Mouse (Mus musculus) intestine, embryonic 15.5 days (tissue): ENCODE measurements around the gene Gm10322. TPM values are rescaled to one million over a fixed set of nuclear protein-coding genes. Genes with fewer than 3 reads are reported as not detected.

Source experiments
- ATAC-seq: fragments of 200-750 bp; cut with Nextera tagmentation; 2 replicates; pipeline ENCODE4 v1.8.0; 2017; ENCODE audit warnings: moderate TSS enrichment, moderate library complexity
- H3K27ac ChIP-seq: fragments of 300-500 bp; sonication (generic); 2 replicates; pipeline ENCODE4 v1.5.1; 2015; ENCODE audit warnings: mild to moderate bottlenecking, inconsistent platforms
- H3K27me3 ChIP-seq: fragments of 300-500 bp; sonication (generic); replicated peaks from 2 replicates; pipeline ENCODE4 v1.6.1; 2015; ENCODE audit warnings: inconsistent platforms
- H3K36me3 ChIP-seq: fragments of 300-500 bp; sonication (generic); 2 replicates; pipeline ENCODE4 v1.6.1; 2015; ENCODE audit warnings: inconsistent platforms
- H3K4me1 ChIP-seq: fragments of 300-500 bp; sonication (generic); replicated peaks from 2 replicates; pipeline ENCODE4 v1.6.1; 2015; ENCODE audit warnings: inconsistent platforms
- H3K4me2 ChIP-seq: fragments of 300-500 bp; sonication (generic); replicated peaks from 2 replicates; pipeline ENCODE4 v1.6.1; 2015; ENCODE audit warnings: mild to moderate bottlenecking, inconsistent platforms
- H3K4me3 ChIP-seq: fragments of 300-500 bp; sonication (generic); replicated peaks from 2 replicates; pipeline ENCODE4 v1.5.1; 2015; ENCODE audit warnings: inconsistent platforms
- H3K9ac ChIP-seq: fragments of 300-500 bp; sonication (generic); 2 replicates; pipeline ENCODE4 v1.6.1; 2015; ENCODE audit warnings: inconsistent platforms
- H3K9me3 ChIP-seq: fragments of 300-500 bp; sonication (generic); 2 replicates; pipeline ENCODE4 v1.6.1; 2016; ENCODE audit warnings: inconsistent platforms
- WGBS: fragments of 180-500 bp; shearing (Covaris S2); methylation state at CpG from one replicate; pipeline ENCODE4 v1.1.7; 2015; 5-methylcytosine and 5-hydroxymethylcytosine counted together
- polyA plus RNA-seq: library from polyadenylated mRNA; unstranded; fragments of >200 nt; fragmentation: Nextera tagmentation; extraction: Ambion mirVana; gene quantifications from 2 replicates; pipeline ENCODE4 v1.2.1, GENCODE M21; 2015

Gm10322 gene
- polyA plus RNA-seq, 1 experiment from 2014 or later: not detected

DNA sequence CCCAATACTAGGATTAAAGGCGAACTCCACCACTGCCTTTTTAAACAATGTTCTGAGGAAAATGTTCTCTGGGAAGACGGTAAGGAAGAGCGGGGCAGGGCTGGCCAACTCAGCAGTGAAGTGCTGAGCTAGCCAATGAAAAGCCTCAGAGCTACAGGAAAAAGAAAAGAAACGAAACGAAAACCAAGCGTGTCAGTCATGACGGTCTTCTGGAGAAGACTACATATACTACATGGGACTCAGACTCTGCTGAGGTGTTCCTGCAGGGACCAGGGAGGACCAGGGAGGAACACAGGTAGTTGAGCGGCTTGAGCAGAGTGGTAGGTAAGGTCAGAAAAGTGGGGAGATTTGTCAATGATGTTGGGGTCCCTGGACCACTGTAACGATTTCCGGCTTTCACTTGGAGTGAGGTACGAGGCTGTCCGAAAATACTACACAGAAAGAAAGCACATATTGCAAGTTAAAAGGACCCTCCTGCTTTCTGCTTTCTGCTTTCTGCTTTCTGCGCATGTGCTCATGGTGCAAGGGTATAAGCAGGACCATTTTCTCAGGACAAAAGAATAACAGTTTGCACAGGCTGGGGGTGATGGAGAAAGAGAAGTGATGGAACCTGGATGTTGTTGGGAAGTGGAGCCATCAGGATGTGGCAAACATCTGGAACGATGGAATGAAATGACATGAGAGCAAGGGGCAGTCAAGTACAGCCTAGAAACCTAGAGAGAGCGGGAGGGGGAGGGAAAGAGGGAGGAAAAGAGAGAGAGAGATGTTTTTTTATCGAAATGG lies 21.1 kb downstream of the Gm10322 start:
- H3K9ac ChIP-seq: no peak overlapping the region
- no peaks in the 10 kb centered on the region for H3K36me3 ChIP-seq
- no peaks in the 10 kb centered on the region for H3K27me3 ChIP-seq
- no peak overlapping the region for H3K4me3 ChIP-seq
- H3K27ac ChIP-seq: no peak overlapping the region
- H3K9me3 ChIP-seq: no peaks in the 10 kb centered on the region
- no peak for ATAC-seq
- no peak overlapping the region for H3K4me2 ChIP-seq
- no peaks in the 10 kb centered on the region for H3K4me1 ChIP-seq
- WGBS: 65% methylated on average over 16 of the region's 16 CpGs

DNA sequence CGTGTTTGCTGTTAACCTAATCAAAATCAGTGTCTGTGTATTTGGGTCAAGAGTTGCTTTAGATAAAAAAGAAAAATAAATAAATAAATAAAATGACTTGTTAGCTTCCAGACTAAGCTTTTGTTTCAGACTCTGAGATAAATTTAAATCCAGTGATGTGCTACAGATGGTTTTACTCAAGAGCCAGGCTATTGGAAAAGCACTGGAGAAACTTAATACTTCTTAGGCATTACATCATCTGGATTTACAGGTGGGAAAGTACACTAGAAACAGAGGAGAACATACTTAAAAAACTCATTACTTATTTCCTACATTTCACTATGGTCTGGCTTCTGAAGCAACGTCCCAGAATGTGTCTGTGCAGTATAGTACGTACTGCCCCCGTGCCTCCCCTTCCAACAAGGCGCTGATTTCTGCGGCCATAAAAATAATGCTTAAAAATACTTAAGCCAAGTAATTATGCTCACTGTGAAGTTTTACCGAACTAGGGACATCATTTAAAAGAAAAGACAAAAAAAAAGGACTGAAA lies 21.8 kb downstream of the Gm10322 start:
- H3K9me3 ChIP-seq: no peaks in the 10 kb centered on the region
- WGBS: 61% methylated on average over 7 of the region's 7 CpGs
- no peak overlapping the region for H3K9ac ChIP-seq
- no peak overlapping the region for H3K4me3 ChIP-seq
- H3K27ac ChIP-seq: no peak overlapping the region
- ATAC-seq: no peak
- H3K4me2 ChIP-seq: no peak overlapping the region
- H3K36me3 ChIP-seq: no peaks in the 10 kb centered on the region
- no peaks in the 10 kb centered on the region for H3K27me3 ChIP-seq
- no peaks in the 10 kb centered on the region for H3K4me1 ChIP-seq

DNA sequence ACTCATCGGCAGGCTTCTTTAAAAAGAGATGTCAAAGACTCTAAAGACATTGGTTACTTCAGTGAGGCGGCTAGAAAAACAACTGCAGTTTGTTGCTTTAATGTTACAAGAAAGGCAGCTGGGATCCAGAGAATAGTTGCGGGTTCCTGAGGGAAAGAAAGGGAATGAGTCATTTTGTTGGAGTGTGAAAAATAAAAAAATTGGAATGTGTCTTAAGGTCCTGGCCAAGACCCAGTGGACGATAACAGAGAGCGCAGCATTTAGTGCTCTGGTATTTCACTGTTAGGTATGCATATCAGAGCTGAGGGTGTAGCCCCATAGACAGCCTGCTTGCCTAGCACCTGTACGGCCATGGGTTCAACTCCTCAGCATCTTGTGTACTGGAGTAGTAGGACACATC lies 22.7 kb downstream of the Gm10322 start:
- Histone ChIP-seq H3K27me3 (no peaks in the 10 kb centered on the region), H3K27ac (no peak overlapping the region), H3K4me1 (no peaks in the 10 kb centered on the region), H3K4me2 (no peak overlapping the region), H3K9me3 (no peaks in the 10 kb centered on the region), H3K9ac (no peak overlapping the region), H3K4me3 (no peak overlapping the region), H3K36me3 (no peaks in the 10 kb centered on the region)
- 78% methylated on average over 6 of the region's 6 CpGs for WGBS
- ATAC-seq: no peak

DNA sequence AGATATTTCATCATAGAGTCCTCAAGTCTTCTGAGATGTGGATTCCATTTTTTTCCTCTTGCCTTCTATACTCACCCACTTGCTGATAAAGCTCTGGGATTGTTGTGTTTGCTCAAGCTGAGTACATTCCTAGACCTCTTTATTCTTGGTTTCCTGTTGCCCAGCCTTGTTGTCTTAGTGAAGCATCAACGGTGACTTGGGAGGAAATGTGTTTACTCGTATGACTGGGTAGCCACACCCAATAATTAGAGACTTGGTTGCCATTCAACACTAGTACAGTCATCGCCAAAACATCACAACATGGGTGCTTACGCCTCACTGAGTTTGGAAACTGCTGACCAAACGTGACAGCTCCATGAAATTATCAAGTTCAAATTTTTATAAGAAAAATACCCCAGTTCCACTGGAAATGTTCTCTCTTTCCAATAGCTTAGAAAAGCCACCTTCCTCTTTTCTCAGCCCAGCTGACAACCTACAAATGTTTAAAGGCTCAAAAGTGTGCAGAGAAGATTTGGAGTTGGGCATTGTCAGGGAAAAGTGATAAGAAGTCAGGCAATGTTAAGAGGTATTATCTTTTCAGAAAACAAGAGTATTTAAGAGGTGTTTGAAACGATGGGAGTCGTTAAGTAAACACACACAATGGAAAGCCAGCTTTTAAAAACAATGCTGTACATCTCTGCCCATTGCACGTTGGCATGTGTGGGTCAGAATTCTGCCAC lies 27.0 kb downstream of the Gm10322 start:
- Histone ChIP-seq H3K27me3 (no peaks in the 10 kb centered on the region), H3K9ac (no peak overlapping the region), H3K9me3 (no peaks in the 10 kb centered on the region), H3K4me2 (no peak overlapping the region), H3K27ac (no peak overlapping the region), H3K4me3 (no peak overlapping the region), H3K36me3 (no peaks in the 10 kb centered on the region), H3K4me1 (no peaks in the 10 kb centered on the region)
- ATAC-seq: no peak
- WGBS: 67% methylated on average over 8 of the region's 8 CpGs

DNA sequence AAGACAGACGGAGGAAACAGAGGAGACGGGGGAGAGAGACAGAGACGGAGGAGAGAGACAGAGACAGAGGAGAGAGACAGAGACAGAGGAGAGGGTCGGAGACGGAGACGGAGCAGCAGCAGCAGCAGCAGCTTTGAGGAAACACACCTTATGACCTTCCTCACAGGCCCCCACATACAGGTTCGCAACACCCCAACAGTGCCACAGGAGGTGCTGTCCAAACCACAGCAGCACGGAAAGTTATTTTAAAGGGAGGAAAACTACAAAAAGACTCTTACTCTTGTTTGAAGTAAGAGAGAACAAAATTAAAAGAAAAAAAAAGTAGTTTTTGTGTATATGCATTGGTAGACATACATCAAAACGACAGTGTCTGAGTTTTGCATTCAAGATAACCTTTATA lies 27.8 kb downstream of the Gm10322 start:
- no peak for ATAC-seq
- no peak overlapping the region for H3K4me3 ChIP-seq
- 77% methylated on average over 9 of the region's 9 CpGs for WGBS
- no peak overlapping the region for H3K4me2 ChIP-seq
- no peaks in the 10 kb centered on the region for H3K36me3 ChIP-seq
- H3K9me3 ChIP-seq: no peaks in the 10 kb centered on the region
- H3K4me1 ChIP-seq: no peaks in the 10 kb centered on the region
- no peak overlapping the region for H3K9ac ChIP-seq
- no peaks in the 10 kb centered on the region for H3K27me3 ChIP-seq
- no peak overlapping the region for H3K27ac ChIP-seq

DNA sequence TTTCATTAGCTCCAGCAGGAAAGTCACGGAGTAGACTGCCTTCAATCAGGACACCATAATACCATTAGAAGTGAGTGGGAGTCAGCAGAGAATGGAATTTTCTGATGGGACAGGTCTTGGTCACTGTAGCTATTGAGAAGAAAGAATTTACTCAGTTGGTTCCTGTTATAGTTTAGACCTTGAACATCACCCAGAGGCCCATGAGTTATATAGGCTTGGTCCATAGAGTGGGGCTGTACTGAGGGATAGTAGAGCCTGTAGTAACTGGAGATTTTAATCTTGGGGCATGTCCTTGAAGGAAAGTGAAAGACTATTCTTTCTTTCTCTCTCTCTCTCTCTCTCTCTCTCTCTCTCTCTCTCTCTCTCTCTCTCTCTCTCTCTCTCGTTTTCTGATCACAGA lies 28.8 kb downstream of the Gm10322 start:
- Histone ChIP-seq H3K4me1 (no peaks in the 10 kb centered on the region), H3K9ac (no peak overlapping the region), H3K4me2 (no peak overlapping the region), H3K4me3 (no peak overlapping the region), H3K9me3 (no peaks in the 10 kb centered on the region), H3K36me3 (no peaks in the 10 kb centered on the region), H3K27me3 (no peaks in the 10 kb centered on the region), H3K27ac (no peak overlapping the region)
- ATAC-seq: peak; percentile 69; the same call in 1 of the 2 replicates
- WGBS: 56% methylated on average over 2 of the region's 2 CpGs

DNA sequence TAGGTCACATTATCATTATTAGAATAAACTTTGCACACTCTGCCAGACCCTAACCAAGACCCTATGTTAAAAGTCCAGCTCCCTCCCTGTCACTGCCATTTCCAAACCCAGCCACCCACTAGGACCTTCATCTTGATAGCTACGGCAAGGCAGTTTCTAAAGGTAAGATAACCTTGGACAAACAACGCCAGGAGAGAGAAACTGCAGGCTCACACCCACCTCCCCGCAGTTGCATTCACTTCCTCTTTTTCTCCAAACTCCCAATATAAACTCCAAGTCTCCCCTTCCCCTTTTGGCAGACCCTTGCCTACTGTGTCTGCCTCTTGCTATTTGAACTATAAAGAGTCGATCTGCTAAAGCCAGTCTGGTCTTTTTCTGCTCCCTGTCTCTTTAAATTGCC lies 29.3 kb downstream of the Gm10322 start:
- Histone ChIP-seq H3K4me1 (no peaks in the 10 kb centered on the region), H3K9ac (no peak overlapping the region), H3K4me2 (no peak overlapping the region), H3K36me3 (no peaks in the 10 kb centered on the region), H3K9me3 (no peaks in the 10 kb centered on the region), H3K27me3 (no peaks in the 10 kb centered on the region), H3K4me3 (no peak overlapping the region), H3K27ac (no peak overlapping the region)
- 36% methylated on average over 4 of the region's 4 CpGs for WGBS
- peak; percentile 60; the same call in 1 of the 2 replicates for ATAC-seq

DNA sequence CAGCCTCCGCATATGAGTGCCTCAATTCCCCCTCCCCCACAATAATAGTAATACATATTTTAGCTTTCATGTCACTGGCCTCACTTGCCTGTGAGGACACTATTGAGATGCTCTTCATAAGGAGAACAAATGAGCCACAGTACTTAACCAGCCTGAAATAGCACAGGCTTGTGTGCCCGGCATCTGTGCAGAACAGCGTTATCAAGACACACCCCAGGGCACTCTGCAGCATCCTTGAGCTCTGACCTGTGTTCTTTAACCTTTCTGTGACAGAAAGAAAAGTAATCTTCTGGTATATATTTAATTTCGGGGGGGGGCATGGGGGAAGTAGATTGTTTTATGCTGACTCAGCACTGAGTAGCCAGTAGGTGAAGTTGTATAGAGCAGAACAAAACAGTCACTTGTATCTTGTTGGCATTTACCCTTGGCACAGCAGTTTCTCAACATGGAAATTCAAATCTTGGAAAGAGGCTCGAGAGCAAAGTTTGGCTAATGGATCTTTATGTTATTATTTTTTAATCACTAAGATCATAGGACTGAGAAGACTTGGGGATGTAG lies 31.0 kb downstream of the Gm10322 start:
- H3K4me1 ChIP-seq: no peaks in the 10 kb centered on the region
- no peaks in the 10 kb centered on the region for H3K9me3 ChIP-seq
- 70% methylated on average over 5 of the region's 5 CpGs for WGBS
- ATAC-seq: peak; percentile 70
- H3K4me3 ChIP-seq: no peak overlapping the region
- no peak overlapping the region for H3K9ac ChIP-seq
- no peak overlapping the region for H3K4me2 ChIP-seq
- H3K27ac ChIP-seq: no peak overlapping the region
- H3K36me3 ChIP-seq: no peaks in the 10 kb centered on the region
- no peaks in the 10 kb centered on the region for H3K27me3 ChIP-seq

DNA sequence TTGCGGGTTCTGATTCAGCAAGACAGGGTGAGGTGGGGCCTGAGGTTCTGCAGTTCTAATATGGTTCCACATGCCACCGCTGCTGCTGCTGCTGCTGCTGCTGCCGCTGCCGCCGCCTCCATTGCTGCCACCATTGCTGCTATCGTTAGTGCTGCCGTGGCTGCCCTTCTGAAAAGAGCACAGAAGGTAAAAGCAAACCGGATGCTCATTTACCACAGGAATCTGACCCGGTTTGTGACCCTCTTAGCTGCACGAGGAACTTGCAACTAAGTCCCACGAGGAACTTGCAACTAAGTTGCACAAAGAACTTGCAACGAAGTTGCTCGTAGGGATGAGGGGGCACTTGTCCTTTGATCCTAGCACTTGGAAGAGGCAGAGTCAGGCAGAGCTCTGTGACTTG lies 40.9 kb downstream of the Gm10322 start:
- Histone ChIP-seq H3K27ac (no peak overlapping the region), H3K4me1 (no peaks in the 10 kb centered on the region), H3K4me2 (no peak overlapping the region), H3K9ac (no peak overlapping the region), H3K36me3 (no peaks in the 10 kb centered on the region), H3K4me3 (no peak overlapping the region), H3K9me3 (no peaks in the 10 kb centered on the region), H3K27me3 (no peaks in the 10 kb centered on the region)
- no peak for ATAC-seq
- 82% methylated on average over 13 of the region's 13 CpGs for WGBS

DNA sequence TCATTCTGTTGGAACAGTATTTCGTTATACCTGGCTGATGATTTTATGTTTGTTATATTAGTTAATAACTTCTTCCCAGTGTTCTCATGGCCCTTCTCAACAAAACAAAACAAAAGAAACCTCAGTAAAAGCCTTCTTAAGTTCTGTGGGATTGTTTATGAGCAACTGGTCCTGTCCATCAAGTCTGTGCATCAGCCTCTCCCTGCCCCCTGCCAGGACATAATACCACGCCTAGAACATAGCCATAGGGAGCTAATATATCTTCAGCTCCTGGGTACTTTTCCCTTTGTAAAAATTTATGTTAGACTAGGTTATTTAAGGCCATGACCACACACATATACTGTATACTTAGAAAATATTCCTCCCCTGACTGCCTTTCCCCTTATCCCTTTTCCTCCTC lies 48.9 kb downstream of the Gm10322 start:
- ATAC-seq: no peak
- H3K27ac ChIP-seq: no peak overlapping the region
- H3K9me3 ChIP-seq: no peaks in the 10 kb centered on the region
- no peak overlapping the region for H3K4me2 ChIP-seq
- no peak overlapping the region for H3K4me3 ChIP-seq
- no peaks in the 10 kb centered on the region for H3K27me3 ChIP-seq
- H3K9ac ChIP-seq: no peak overlapping the region
- no peaks in the 10 kb centered on the region for H3K36me3 ChIP-seq
- peaks cover 3% of the 10 kb centered on the region; the same call in 1 of the 2 replicates for H3K4me1 ChIP-seq
- 74% methylated on average over 2 of the region's 2 CpGs for WGBS

DNA sequence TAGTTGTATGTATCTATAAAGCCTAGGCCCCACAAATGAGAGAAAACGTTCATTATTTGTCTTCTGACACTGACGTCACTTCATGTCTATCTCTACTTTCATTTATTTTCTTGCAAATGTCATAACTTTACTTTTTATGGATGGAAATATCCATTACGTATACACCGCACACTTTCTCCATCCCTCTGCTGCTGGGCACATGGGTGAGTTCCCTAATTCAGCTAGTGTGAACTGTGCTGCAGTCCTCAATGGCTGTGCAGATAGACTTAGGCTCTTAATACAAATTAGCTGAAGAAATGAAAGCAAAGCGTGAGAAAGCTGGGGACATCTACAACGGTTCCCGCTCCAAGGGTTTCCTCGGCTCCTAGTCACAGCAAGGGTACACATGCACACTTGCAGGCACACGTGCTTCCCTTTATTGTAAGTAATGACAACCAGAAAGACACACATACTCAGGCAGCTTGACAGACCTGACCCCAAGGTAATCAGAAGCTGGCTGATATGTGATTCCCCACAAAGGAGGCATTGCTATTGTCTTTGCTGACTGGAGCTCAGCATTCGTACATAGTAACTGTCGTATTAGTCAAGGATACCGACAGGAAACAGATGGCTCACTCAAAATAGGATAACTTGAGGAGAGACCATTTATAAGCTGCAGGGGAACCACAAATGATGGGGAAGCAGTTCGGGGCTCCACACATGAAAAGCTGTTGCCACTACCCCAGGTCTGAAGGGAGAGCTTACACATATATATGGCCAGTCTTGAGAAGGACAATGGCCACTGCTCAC lies 49.8 kb downstream of the Gm10322 start:
- H3K27me3 ChIP-seq: no peaks in the 10 kb centered on the region
- 76% methylated on average over 13 of the region's 13 CpGs for WGBS

More for the DNA sequence above, 49.8 kb downstream of the Gm10322 start:
- Histone ChIP-seq H3K9ac (no peak overlapping the region), H3K4me3 (no peak overlapping the region), H3K36me3 (no peaks in the 10 kb centered on the region), H3K4me1 (peaks cover 3% of the 10 kb centered on the region; the same call in 1 of the 2 replicates), H3K9me3 (no peaks in the 10 kb centered on the region), H3K27ac (no peak overlapping the region), H3K4me2 (no peak overlapping the region)
- no peak for ATAC-seq
